Mouse (Mus musculus) liver, embryonic 16.5 days (tissue): ENCODE measurements around the gene Togaram2. TPM values are rescaled to one million over a fixed set of nuclear protein-coding genes. Genes with fewer than 3 reads are reported as not detected.

Experiments used
- ATAC-seq: fragments of 200-750 bp; cut with Nextera tagmentation; 2 replicates; pipeline ENCODE4 v1.8.0; 2017; ENCODE audit warnings: low read depth, mild to moderate bottlenecking, moderate number of reproducible peaks, moderate library complexity
- H3K27ac ChIP-seq: fragments of 300-500 bp; sonication (generic); 2 replicates; pipeline ENCODE4 v1.5.1; 2014; ENCODE audit warnings: mild to moderate bottlenecking, low read length
- H3K27me3 ChIP-seq: fragments of 300-500 bp; sonication (generic); 2 replicates; pipeline ENCODE4 v1.6.1; 2014; ENCODE audit warnings: low read depth, low read length, mixed read lengths; ENCODE audit not compliant: control insufficient read depth, insufficient read depth
- H3K36me3 ChIP-seq: fragments of 300-500 bp; sonication (generic); 2 replicates; pipeline ENCODE4 v1.6.1; 2014; ENCODE audit warnings: mild to moderate bottlenecking; ENCODE audit not compliant: control insufficient read depth, insufficient read depth
- H3K4me1 ChIP-seq: fragments of 300-500 bp; sonication (generic); 2 replicates; pipeline ENCODE4 v1.6.1; 2014; ENCODE audit warnings: low read depth, low read length, mixed read lengths; ENCODE audit not compliant: control insufficient read depth
- H3K4me2 ChIP-seq: fragments of 300-500 bp; sonication (generic); 2 replicates; pipeline ENCODE4 v1.6.1; 2014; ENCODE audit warnings: low read depth, low read length, mixed read lengths
- H3K4me3 ChIP-seq: fragments of 300-500 bp; sonication (generic); 2 replicates; pipeline ENCODE4 v1.5.1; 2014; ENCODE audit warnings: low read depth, mild to moderate bottlenecking, low read length
- H3K9ac ChIP-seq: fragments of 300-500 bp; sonication (generic); 2 replicates; pipeline ENCODE4 v1.6.1; 2014; ENCODE audit warnings: low read depth, low read length
- H3K9me3 ChIP-seq: fragments of 300-500 bp; sonication (generic); replicated peaks from 2 replicates; pipeline ENCODE4 v1.6.1; 2016; ENCODE audit warnings: low read length; ENCODE audit not compliant: control insufficient read depth
- WGBS: fragments of 180-500 bp; shearing (Covaris S2); extraction: QIAGEN DNeasy Blood & Tissue Kit; methylation state at CpG from one replicate; pipeline ENCODE4 v1.1.7; 2014; ENCODE audit not compliant: insufficient replicate concordance; 5-methylcytosine and 5-hydroxymethylcytosine counted together
- polyA plus RNA-seq: library from polyadenylated mRNA; unstranded; fragments of >200 nt; fragmentation: Nextera tagmentation; extraction: Ambion mirVana; gene quantifications from 2 replicates; pipeline ENCODE4 v1.2.1, GENCODE M21; 2015

Togaram2 gene
- polyA plus RNA-seq, 1 experiment from 2014 or later = not detected

DNA sequence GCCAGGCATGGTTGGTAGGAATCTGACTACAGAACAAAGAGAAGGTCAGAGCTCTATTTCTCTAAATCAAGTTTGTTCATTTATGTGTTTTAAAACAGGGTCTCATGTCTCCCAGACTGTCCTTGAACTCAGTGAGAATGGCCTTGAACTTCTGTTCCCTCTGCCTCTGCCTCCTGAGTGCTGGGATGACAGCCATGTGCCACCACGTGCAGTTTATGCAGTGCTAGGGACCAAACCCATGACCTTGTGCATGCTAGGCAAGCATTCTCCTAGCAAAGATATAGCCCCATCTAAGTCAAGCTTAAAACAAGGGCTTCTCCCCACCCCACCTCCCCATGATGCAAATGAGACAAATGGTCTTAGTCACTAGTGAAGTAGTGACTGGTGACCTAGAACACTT, 32.1 kb downstream of the Togaram2 start:
- H3K4me1 ChIP-seq = no peaks in the 10 kb centered on the region
- no peak overlapping the region for H3K9ac ChIP-seq
- ATAC-seq = no peak
- H3K27me3 ChIP-seq = no peaks in the 10 kb centered on the region
- no peak overlapping the region for H3K4me2 ChIP-seq
- WGBS = 46% methylated on average over 1 of the region's 1 CpGs
- H3K9me3 ChIP-seq = no peaks in the 10 kb centered on the region
- H3K36me3 ChIP-seq = no peaks in the 10 kb centered on the region
- no peak overlapping the region for H3K27ac ChIP-seq
- no peak overlapping the region for H3K4me3 ChIP-seq

DNA sequence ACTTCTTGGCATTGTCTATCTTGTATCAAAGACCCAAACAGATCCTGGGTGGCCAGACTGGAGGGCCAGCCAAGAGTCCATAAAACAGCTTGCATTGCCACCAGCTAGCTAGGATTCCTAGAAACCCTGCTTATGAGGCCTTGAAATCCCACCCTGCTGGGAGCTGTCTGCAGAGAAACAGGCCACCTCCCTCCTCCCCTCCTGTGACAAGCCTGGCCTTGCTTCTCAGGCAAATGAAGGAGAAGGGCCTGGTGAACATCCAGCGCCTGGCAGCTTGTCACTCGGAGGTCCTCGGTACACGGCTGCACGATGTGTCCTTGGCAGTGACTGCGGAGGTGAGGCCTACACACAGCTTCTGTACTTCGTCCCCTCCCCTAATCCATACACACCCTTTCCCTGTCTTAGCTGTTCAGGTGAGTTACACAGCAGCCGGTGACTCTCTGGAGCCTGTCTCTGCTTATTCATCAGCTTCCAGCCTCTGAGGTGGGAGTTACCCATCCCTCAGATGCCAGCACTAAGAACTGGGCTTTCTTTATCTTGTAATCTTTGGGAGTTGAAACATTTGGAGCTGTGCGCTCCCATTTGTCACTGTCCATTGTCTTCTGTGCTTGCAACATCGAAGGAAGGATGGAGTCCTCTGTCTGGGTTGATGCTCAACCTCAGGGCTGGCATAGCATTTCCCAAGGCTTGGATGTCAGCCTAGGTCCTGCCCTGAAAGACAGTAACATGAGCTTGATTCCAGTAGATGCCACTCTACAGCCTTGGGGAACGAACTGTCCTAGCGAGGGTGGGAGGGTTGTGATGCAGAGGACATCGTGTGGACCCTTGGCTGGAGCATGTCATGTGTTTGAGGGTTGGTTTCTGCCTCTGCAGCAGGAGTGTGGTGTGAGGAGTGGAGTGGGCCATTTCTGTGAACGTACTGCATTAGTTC, 32.8 kb downstream of the Togaram2 start:
- no peak overlapping the region for H3K4me2 ChIP-seq
- 70% methylated on average over 14 of the region's 14 CpGs for WGBS
- no peak overlapping the region for H3K27ac ChIP-seq
- H3K4me1 ChIP-seq = no peaks in the 10 kb centered on the region
- no peak overlapping the region for H3K4me3 ChIP-seq
- H3K9ac ChIP-seq = no peak overlapping the region
- H3K36me3 ChIP-seq = no peaks in the 10 kb centered on the region
- H3K9me3 ChIP-seq = no peaks in the 10 kb centered on the region
- H3K27me3 ChIP-seq = no peaks in the 10 kb centered on the region
- ATAC-seq = no peak

DNA sequence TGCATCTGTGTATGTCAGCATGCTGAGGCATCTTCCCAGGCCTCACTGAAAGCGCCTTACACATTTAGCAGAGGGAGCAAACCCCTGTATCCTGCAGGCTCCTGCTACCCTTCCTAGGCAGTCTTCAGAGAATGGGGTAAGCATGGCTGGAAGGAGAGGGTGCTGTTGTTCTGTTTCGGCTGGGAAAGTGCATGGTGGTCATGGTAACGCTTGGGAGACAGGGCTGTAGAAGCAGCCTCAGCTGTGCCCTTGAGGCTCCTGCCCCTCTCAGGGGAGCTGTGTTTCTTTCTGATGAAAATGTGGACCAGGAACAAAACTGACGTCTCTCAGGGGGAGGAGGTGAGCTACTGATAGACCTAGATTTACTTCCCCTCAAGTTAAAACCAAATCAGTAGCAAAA, 34.7 kb downstream of the Togaram2 start:
- Histone ChIP-seq H3K9me3 (no peaks in the 10 kb centered on the region), H3K27ac (no peak overlapping the region), H3K27me3 (no peaks in the 10 kb centered on the region), H3K36me3 (no peaks in the 10 kb centered on the region), H3K4me1 (no peaks in the 10 kb centered on the region), H3K9ac (no peak overlapping the region), H3K4me2 (no peak overlapping the region), H3K4me3 (no peak overlapping the region)
- 42% methylated on average over 4 of the region's 4 CpGs for whole genome bisulfite sequencing
- no peak for ATAC-seq

DNA sequence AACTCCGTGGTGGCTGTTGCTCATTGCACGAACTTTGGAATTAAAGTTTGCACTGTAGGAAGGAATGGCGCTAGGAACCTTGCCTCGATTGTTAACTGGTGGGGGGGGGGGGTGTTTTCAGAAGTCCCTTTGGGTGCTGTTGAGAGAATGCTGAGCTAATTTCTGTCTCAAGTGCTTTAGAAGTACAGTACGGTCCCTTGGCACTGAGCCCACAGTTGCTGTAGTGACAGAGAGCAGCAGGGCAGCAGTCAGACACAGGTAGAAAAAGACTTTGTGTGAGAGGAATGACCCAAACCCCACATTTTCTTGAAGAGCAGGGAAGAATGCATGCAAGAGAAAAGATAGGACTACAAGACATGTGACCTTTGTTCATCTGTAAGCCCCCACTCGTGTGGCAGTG, 39.2 kb downstream of the Togaram2 start:
- ATAC-seq = no peak
- Histone ChIP-seq H3K9me3 (no peaks in the 10 kb centered on the region), H3K4me1 (no peaks in the 10 kb centered on the region), H3K4me2 (no peak overlapping the region), H3K9ac (no peak overlapping the region), H3K4me3 (no peak overlapping the region), H3K27me3 (no peaks in the 10 kb centered on the region), H3K36me3 (no peaks in the 10 kb centered on the region), H3K27ac (no peak overlapping the region)
- 49% methylated on average over 6 of the region's 6 CpGs for WGBS

DNA sequence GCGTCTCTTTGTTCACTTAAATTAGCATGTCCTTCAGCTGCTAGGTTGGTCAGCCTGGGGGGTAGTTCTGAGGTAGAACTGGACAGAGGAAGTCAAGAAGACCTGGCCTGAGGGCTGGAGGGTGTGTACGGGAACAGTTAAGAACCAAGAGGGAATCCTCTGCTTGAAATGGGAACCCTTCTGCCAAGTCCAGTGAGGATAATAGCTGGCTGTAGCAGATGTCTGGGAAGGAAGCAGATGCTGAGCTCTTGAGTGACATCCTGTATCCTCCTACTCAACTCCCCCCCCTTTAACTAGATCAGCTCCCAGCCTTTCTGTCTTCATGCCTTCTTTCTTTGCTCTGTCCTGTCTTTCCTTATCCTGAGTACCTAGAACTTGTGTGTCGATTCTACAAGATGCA, 42.0 kb downstream of the Togaram2 start:
- ATAC-seq = no peak
- H3K4me3 ChIP-seq = no peak overlapping the region
- no peaks in the 10 kb centered on the region for H3K4me1 ChIP-seq
- H3K9ac ChIP-seq = no peak overlapping the region
- H3K4me2 ChIP-seq = no peak overlapping the region
- H3K27me3 ChIP-seq = no peaks in the 10 kb centered on the region
- H3K36me3 ChIP-seq = no peaks in the 10 kb centered on the region
- 50% methylated on average over 3 of the region's 3 CpGs for WGBS
- H3K27ac ChIP-seq = no peak overlapping the region
- no peaks in the 10 kb centered on the region for H3K9me3 ChIP-seq

DNA sequence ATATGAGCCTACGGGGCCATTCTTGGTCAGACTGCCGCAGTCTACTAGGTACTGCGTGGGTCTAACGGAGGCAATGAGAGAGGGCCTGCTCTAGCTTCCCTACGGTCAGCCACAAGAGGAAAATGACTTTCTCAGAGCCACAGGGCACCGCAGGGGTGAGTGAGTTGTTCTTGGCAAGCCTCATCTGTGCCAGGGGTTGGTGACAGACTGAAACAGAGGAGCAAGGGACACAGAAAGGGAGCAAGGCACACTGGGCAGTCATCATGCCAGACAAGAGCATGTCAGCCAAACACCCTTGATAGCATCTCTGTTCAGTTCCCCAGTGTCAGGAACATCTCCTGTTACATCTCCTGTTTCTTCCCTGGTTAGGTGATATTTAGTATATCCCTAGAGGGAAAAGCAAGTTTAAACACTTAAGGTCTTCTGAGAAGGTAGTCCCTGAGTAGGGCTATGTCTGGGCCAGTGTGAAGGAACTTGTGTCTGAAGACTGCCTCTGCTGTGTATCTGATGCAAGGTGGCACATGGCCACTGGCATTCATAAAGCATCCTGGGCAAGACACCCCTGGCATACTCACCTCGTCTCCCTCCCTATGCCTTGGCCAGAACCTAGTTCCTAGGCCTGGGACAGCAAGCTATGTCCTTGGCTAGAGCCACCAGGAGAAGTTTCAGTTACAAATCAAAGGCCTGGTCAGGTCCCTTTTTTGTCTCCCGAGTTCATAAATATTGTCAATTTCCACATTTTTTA, 45.0 kb downstream of the Togaram2 start:
- no peak for ATAC-seq
- Histone ChIP-seq H3K27ac (no peak overlapping the region), H3K9ac (no peak overlapping the region), H3K36me3 (no peaks in the 10 kb centered on the region), H3K27me3 (no peaks in the 10 kb centered on the region), H3K4me2 (no peak overlapping the region), H3K9me3 (no peaks in the 10 kb centered on the region), H3K4me1 (no peaks in the 10 kb centered on the region), H3K4me3 (no peak overlapping the region)
- WGBS = 68% methylated on average over 8 of the region's 8 CpGs

DNA sequence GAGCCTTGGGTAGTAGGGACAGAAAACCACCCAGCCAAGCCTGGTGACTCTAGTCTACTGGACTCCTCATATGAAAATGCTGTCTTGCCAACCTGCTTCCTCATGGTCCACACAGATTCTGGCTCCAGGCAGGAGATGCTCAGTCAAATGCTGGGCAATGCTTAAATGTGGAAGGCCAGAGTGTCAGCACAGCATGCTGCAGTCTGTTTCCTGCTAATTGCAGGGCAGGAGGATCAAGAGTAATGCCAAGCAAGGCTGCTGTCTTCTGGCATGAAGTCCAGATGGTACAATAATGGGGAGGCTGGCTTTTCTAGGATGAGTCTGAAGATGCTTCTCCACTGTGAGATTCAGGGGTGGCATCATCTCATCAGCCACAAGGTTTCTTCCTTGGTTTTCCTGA, 47.4 kb downstream of the Togaram2 start:
- H3K27me3 ChIP-seq = no peaks in the 10 kb centered on the region
- H3K9me3 ChIP-seq = no peaks in the 10 kb centered on the region
- H3K4me1 ChIP-seq = no peaks in the 10 kb centered on the region
- no peak overlapping the region for H3K27ac ChIP-seq
- H3K4me2 ChIP-seq = no peak overlapping the region
- H3K36me3 ChIP-seq = no peaks in the 10 kb centered on the region
- H3K4me3 ChIP-seq = no peak overlapping the region
- H3K9ac ChIP-seq = no peak overlapping the region
- no peak for ATAC-seq

DNA sequence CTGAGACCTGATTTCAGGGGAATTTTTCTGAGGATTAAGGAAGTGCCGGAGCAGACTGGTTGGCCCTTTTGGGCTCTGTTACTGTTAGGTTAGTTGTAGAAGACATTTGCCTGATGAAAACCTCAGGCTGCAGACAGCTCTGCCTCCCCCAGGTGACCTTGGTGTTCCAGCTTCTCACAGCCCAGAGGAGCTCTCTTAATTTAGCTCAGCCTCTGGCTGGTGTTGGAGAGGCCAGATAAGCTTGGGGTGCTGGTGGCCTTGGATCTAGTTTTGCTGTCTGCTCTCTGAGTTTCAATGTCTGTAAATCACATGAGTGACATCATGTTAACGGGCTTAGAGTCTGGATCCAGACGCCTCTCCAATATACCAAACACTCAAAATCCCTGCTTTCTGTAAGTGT, 48.0 kb downstream of the Togaram2 start:
- H3K4me3 ChIP-seq = no peak overlapping the region
- H3K9ac ChIP-seq = no peak overlapping the region
- no peak for ATAC-seq
- 38% methylated on average over 3 of the region's 3 CpGs for WGBS
- H3K27me3 ChIP-seq = no peaks in the 10 kb centered on the region
- no peaks in the 10 kb centered on the region for H3K9me3 ChIP-seq
- H3K27ac ChIP-seq = no peak overlapping the region
- no peak overlapping the region for H3K4me2 ChIP-seq
- H3K36me3 ChIP-seq = no peaks in the 10 kb centered on the region
- no peaks in the 10 kb centered on the region for H3K4me1 ChIP-seq

DNA sequence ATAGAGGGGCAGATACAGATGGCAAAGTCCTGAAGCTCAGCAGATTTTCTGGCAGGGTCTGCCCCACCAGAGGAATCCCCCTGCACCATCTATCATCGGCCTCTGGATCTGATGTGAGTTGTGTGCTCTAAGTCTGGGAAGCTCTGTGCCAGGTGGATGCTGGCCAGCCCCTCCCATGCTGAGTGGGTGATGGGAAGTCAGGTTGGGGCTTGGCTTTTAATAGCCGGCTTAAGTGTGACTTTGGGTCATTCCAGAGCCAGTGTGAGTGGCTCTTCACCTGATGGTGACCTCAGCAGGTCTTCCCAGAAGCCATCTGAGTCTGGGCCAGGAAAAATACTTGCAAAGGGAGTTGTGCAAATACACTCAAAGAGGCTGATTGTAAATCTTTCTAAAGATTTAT, 57.6 kb downstream of the Togaram2 start:
- H3K9me3 ChIP-seq = no peaks in the 10 kb centered on the region
- H3K27ac ChIP-seq = no peak overlapping the region
- 50% methylated on average over 2 of the region's 2 CpGs for WGBS
- no peak overlapping the region for H3K9ac ChIP-seq
- no peaks in the 10 kb centered on the region for H3K27me3 ChIP-seq
- H3K4me1 ChIP-seq = no peaks in the 10 kb centered on the region
- H3K36me3 ChIP-seq = no peaks in the 10 kb centered on the region
- H3K4me3 ChIP-seq = no peak overlapping the region
- H3K4me2 ChIP-seq = no peak overlapping the region
- ATAC-seq = no peak
